Mouse (Mus musculus) testis, postnatal 14 days (tissue): ENCODE results near the gene Pafah1b3.

Source experiments
- DNase-seq: peaks from one replicate; pipeline ENCODE4 v3.0.0; 2021; ENCODE audit warnings: low spot score

Gene Pafah1b3

GRCm38 (mm10) chr7:25281166-25281733 lies 16.5 kb downstream of the Pafah1b3 start:
- DNase-seq = no peak

- no peak for DNase-seq
Observed at GRCm38 (mm10) chr7:25279861-25280791, 17.7 kb downstream of the Pafah1b3 start.

GRCm38 (mm10) chr7:25279076-25279860 lies 18.5 kb downstream of the Pafah1b3 start:
- DNase-seq = peak; percentile 90

GRCm38 (mm10) chr7:25278341-25279075 lies 19.3 kb downstream of the Pafah1b3 start:
- DNase-seq = peak; percentile 92

GRCm38 (mm10) chr7:25277998-25278340 lies 19.8 kb downstream of the Pafah1b3 start:
- no peak for DNase-seq

GRCm38 (mm10) chr7:25277405-25277804 lies 20.4 kb downstream of the Pafah1b3 start:
- DNase-seq = no peak

GRCm38 (mm10) chr7:25275555-25276298 lies 22.1 kb downstream of the Pafah1b3 start:
- no peak for DNase-seq

- DNase-seq = no peak
Observed at GRCm38 (mm10) chr7:25274996-25275395, 22.8 kb downstream of the Pafah1b3 start.

GRCm38 (mm10) chr7:25274571-25274970 lies 23.2 kb downstream of the Pafah1b3 start:
- DNase-seq = no peak

- no peak for DNase-seq
Observed at GRCm38 (mm10) chr7:25273259-25274241, 24.2 kb downstream of the Pafah1b3 start.

GRCm38 (mm10) chr7:25272445-25273258 lies 25.1 kb downstream of the Pafah1b3 start:
- DNase-seq = peak; percentile 19

GRCm38 (mm10) chr7:25271651-25272444 lies 25.9 kb downstream of the Pafah1b3 start:
- peak; percentile 22 for DNase-seq

GRCm38 (mm10) chr7:25270652-25271633 lies 26.8 kb downstream of the Pafah1b3 start:
- DNase-seq = peak; percentile 21

GRCm38 (mm10) chr7:25269545-25270271 lies 28.1 kb downstream of the Pafah1b3 start:
- DNase-seq = peak; percentile 29

GRCm38 (mm10) chr7:25269029-25269428 lies 28.8 kb downstream of the Pafah1b3 start:
- DNase-seq = peak; percentile 24

GRCm38 (mm10) chr7:25268588-25268987 lies 29.2 kb downstream of the Pafah1b3 start:
- no peak for DNase-seq
